Mouse (Mus musculus) cortical plate, adult 2 months (tissue): Measurements from ENCODE around the gene Prdm16. TPM values are rescaled to one million over a fixed set of nuclear protein-coding genes. Genes with fewer than 3 reads are reported as not detected.

Source experiments
- H3K27ac ChIP-seq: fragments of 200-500 bp; 2 replicates; pipeline ENCODE4 v1.5.1; 2012; ENCODE audit warnings: low read length, control low read depth, inconsistent platforms; ENCODE audit not compliant: insufficient read depth
- H3K4me1 ChIP-seq: fragments of 200-500 bp; 2 replicates; pipeline ENCODE4 v1.6.1; 2011; ENCODE audit warnings: low read length; ENCODE audit not compliant: control insufficient read depth, insufficient read depth
- H3K4me3 ChIP-seq: fragments of 200-500 bp; 2 replicates; pipeline ENCODE4 v1.5.1; 2011; ENCODE audit warnings: mild to moderate bottlenecking, low read length, control low read depth; ENCODE audit not compliant: insufficient read depth
- CTCF ChIP-seq: fragments of 200-500 bp; IDR thresholded peaks from 2 replicates; pipeline ENCODE4 v1.5.1; 2011; ENCODE audit warnings: mild to moderate bottlenecking, control low read depth, low read length; ENCODE audit not compliant: insufficient read depth; ENCODE audit errors: extremely low read depth
- POLR2A ChIP-seq: fragments of 200-500 bp; IDR thresholded peaks from 2 replicates; pipeline ENCODE4 v1.6.1; 2011; ENCODE audit warnings: mild to moderate bottlenecking, low read length, control low read depth; ENCODE audit not compliant: insufficient read depth; ENCODE audit errors: extremely low read depth
- polyA plus RNA-seq: library from polyadenylated mRNA; depleted of rRNA; stranded (reverse); fragments of >200 nt; gene quantifications from 2 replicates; pipeline ENCODE4 v1.2.3, GENCODE M21; 2012

Prdm16 gene
- polyA plus RNA-seq, 1 experiment = 5.4 TPM

DNA sequence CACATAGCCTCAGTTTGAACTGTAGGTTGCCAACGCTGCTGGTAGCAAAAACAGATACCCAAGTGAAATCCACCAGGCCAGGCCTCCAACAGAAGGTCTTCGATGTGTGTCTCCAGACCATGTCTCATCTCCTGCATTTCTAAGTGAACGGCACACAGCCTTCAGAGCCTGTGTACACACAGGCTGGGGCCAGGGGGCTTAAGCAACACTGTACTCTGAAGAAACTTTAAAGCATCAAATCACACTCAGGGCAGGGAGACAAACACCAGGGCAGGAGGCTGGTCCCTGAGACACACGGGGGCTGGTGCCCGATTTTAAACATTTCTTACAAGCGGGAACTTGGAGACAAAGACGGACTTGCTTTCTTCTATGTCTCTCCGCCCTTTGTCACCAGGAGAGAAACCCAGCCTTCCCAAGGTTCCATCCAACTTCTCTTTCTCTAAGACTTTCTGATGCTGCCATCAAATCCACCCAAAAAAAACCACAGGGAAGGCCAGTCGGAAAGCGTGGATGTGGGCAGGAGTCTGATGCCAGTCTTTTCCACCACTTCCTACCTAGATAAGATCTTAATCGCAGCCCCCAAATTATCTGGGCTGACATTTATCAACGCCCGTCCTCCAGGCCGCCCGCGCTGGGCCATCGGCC lies 42.4 kb downstream of the Prdm16 start:
- TF ChIP-seq POLR2A (no peak), CTCF (no peak)
- H3K4me1 ChIP-seq = no peaks in the 10 kb centered on the region
- no peak overlapping the region for H3K27ac ChIP-seq

DNA sequence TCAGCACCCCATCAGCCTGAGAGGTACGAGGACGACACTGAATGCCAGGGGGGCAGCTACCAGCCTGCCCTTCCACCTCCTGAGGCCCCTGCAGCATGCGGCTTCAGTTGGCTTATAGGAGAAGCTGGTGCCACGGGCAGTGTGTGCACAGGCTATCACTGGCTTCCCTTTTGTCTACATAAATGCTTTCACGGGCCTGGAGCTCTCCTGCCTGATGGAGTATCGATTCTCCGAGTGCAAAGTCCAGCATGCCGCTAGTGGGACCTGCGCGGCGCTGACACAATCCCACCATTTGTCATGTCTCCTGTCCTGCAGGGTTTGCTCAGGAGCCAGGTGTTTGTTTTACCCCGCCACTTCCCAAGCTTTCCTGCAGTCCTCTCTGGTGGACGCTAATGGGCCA lies 44.1 kb downstream of the Prdm16 start:
- no peak overlapping the region for H3K4me3 ChIP-seq

More for the DNA sequence above, 42.4 kb downstream of the Prdm16 start:
- no peak overlapping the region for H3K4me3 ChIP-seq

DNA sequence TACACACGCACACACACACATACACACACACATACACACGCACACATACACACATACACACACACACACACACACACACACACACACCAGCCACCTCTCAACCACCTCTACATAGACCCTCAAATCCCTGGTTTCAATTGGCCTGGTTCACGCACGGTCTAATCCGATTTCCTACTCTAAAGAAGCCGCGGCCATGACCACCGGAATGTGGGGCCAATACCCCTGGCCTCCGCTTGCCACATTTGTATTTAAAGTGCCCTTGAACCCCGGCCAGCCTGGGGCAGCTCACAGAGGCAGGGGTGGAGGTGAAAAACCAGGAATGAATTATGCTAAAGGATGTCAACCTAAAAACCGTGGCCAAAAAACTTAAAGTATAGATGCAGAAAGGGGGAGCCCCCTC lies 45.8 kb downstream of the Prdm16 start:
- Histone ChIP-seq H3K4me1 (no peaks in the 10 kb centered on the region), H3K4me3 (no peak overlapping the region), H3K27ac (no peak overlapping the region)
- TF ChIP-seq POLR2A (no peak), CTCF (no peak)

More for the DNA sequence above, 44.1 kb downstream of the Prdm16 start:
- H3K27ac ChIP-seq = no peak overlapping the region
- TF ChIP-seq POLR2A = no peak
- TF ChIP-seq CTCF = no peak
- H3K4me1 ChIP-seq = no peaks in the 10 kb centered on the region

DNA sequence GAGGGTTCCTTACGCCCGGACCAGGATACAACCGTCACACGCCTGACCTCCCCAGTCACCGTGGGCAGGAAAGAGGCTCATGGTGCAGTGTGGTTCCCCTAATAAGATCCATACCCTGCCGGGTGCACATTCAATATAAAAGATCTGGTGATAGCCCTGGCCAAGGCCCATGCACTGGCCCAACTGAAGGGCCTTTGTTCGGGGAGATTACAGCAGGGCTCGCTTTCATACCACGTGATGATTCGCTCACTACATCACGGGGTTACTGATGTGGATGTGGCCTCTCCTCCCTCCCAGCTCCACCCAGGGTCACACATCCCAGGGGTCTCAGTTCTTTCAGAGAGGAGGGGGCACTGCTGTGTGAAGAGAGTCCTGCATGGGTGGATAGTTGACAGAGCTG lies 50.3 kb downstream of the Prdm16 start:
- no peak overlapping the region for H3K27ac ChIP-seq
- H3K4me3 ChIP-seq = no peak overlapping the region
- TF ChIP-seq CTCF (no peak), POLR2A (no peak)
- H3K4me1 ChIP-seq = no peaks in the 10 kb centered on the region

DNA sequence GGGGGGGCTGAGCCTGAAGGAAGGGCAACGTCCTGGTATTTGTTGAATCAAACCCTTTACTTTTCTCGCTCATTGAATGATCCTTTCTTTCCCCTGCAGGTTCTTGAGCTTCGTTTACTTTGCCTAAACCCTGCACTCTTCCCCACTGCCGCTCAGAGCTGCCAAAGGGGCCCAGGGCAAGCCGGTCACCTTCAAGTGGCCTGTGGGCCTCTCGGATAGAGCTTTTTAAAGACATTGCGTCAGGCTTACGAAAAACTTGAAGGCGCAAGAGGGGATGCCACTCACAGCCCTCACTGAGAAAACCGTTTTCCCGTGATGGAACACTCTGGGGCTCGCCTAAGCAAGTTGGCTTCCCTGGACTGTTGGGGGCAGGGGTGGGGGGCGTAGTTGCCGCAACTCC lies 50.9 kb downstream of the Prdm16 start:
- Histone ChIP-seq H3K27ac (0 out of 2 replicates have a peak overlapping the region, but pooled peaks have one; percentile 14), H3K4me1 (no peaks in the 10 kb centered on the region)

DNA sequence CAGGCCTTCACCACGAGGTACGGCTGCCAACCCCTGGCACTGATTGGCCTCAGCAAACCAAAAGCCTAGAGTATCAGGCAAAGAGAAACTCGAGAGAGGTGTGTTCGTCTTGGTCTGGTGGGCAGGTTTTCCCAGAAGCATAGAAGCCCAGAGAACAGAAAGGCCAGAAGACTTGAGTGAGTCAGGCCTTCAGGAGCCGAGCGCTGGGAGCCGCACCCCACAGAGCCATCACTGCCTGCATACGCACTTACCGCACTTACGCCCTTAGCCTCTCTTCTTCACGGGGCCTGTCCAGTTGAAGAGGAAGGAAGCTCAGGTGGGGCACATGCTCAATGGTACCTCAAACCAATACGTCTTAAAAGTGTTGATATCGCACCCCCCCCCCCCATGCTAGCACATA lies 53.0 kb downstream of the Prdm16 start:
- H3K4me1 ChIP-seq = no peaks in the 10 kb centered on the region
- TF ChIP-seq POLR2A (no peak), CTCF (no peak)
- 0 out of 2 replicates have a peak overlapping the region, but pooled peaks have one; percentile 2 for H3K27ac ChIP-seq
- no peak overlapping the region for H3K4me3 ChIP-seq

More for the DNA sequence above, 50.9 kb downstream of the Prdm16 start:
- H3K4me3 ChIP-seq = no peak overlapping the region
- TF ChIP-seq POLR2A (no peak), CTCF (no peak)

DNA sequence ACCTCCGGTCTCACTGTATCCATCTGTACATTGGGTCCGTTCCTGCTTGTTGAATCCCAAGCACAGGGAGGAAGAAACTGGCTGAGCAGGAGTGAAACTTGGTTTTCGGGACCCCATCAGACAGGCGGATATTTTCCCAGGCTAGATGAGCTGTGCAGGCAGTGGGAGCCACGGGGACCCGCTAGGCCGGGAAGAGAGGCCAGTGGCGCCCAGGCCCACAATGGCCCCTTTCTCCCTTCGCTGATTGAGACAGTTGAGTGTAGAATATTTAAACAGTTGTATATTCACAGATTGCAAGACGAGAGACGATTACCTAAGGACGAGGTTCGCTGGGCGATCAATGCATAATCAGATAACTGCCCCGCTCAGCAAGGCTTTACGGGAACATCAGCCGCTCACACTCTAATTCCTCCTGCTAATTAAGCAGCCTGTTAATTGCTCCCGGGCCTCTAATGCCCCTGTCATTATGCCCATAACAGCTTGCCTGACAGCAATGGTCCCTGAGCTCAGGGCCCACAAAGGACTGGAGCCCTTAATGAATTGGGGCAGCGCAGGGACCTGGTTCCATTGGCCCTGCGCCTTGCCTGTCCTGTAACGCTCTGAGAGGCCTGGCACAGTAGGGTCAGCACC lies 54.0 kb downstream of the Prdm16 start:
- no peak overlapping the region for H3K4me3 ChIP-seq
- H3K4me1 ChIP-seq = no peaks in the 10 kb centered on the region
- H3K27ac ChIP-seq = no peak overlapping the region
- TF ChIP-seq CTCF (no peak), POLR2A (no peak)

DNA sequence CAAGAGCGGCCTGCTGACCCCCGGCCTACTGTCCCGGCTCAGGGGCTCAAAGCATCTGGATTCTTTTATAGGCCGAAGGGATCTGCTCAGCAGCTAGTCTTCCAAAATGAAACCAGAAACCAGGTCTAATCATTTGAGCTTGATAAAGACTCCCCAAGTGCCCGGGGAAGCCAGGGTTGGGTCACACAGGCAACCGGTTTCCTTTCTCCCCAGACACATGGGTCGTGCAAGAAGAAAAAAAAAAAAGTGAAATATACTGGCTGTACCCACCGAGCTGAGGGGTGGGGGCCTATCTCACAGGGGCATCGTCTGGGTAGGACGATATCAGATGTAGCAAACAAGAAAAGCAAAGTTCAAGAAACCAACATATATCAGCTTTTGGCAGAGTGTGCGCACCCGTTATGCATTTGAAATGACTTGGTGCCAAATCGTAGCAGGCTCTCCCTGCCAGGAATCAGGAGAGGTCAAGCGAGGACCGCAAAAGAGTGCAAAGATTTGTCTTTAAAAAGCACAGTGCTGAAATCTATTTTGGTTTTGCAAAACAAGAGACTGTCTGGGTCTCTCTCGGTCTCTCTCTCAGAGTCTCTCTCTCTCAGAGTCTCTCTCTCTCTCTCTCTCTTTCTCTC lies 55.3 kb downstream of the Prdm16 start:
- Histone ChIP-seq H3K4me1 (no peaks in the 10 kb centered on the region), H3K27ac (no peak overlapping the region), H3K4me3 (no peak overlapping the region)
- TF ChIP-seq CTCF (no peak), POLR2A (no peak)

DNA sequence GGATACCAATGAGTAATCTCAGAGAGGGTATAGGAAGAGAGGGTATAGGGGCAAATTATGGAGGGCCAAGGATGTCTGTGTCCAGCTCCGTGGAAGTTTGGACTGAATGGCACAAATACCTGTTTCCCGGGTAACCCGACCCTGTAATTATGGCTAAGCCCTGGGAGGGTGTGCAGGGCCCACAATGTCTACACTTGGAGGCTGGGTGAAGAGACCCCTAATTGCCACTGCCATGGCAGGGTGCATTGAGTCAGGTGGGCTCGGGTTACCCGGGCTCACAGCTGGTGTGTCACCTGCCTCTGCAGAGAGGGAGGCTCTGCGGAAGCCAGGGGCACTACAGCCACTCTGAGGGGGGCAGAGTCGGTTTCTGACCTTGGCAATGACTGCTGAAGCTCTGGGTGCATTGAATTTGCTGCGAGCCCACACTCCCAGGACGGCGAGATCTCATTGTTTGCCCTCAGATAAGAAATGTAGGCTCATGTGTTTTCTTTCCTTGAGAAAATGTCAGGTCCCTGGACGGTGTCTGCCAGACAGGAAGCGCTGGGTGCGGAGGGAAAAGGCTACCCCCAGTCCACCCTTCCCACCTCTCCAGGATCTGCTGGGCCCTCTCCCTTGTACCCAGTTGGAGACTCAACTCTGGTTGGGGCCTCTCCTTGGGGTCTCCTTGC lies 62.3 kb downstream of the Prdm16 start:
- Histone ChIP-seq H3K27ac (no peak overlapping the region), H3K4me3 (no peak overlapping the region), H3K4me1 (no peaks in the 10 kb centered on the region)
- no peak for TF ChIP-seq CTCF
